Mouse (Mus musculus): ENCODE measurements around the gene Fam222a.

Gene Fam222a

GRCm38 (mm10) chr5:114567565-114568197 lies at the start of gene Fam222a:
Gene Fam222a, plus strand, starts transcription at chr5:114568016.
- DNase-seq (ENCODE audit: low spot score in 2 of 2): peak; percentile 53 to 64

GRCm38 (mm10) chr5:114528355-114528754 lies 39.5 kb upstream of the Fam222a start:
- DNase-seq (ENCODE audit: low spot score in 2 of 2): no peak

GRCm38 (mm10) chr5:114530337-114530736 lies 37.5 kb upstream of the Fam222a start:
- DNase-seq (ENCODE audit: low spot score in 2 of 2): no peak

GRCm38 (mm10) chr5:114532055-114532454 lies 35.8 kb upstream of the Fam222a start:
- DNase-seq (ENCODE audit: low spot score in 2 of 2): no peak

- DNase-seq (ENCODE audit: low spot score in 2 of 2): peak in 1 of 2 experiments; percentile 10
Measured at GRCm38 (mm10) chr5:114537308-114538020, 30.4 kb upstream of the Fam222a start.

- no peak for DNase-seq (ENCODE audit: low spot score in 2 of 2)
Measured at GRCm38 (mm10) chr5:114538021-114538405, 29.8 kb upstream of the Fam222a start.

- DNase-seq (ENCODE audit: low spot score in 2 of 2): no peak
Measured at GRCm38 (mm10) chr5:114538752-114539151, 29.1 kb upstream of the Fam222a start.

- no peak for DNase-seq (ENCODE audit: low spot score in 2 of 2)
Measured at GRCm38 (mm10) chr5:114539766-114540165, 28.1 kb upstream of the Fam222a start.

GRCm38 (mm10) chr5:114541656-114542445 lies 26.0 kb upstream of the Fam222a start:
- no peak for DNase-seq (ENCODE audit: low spot score in 2 of 2)

GRCm38 (mm10) chr5:114543656-114544055 lies 24.2 kb upstream of the Fam222a start:
- DNase-seq (ENCODE audit: low spot score in 2 of 2): no peak

GRCm38 (mm10) chr5:114544205-114544604 lies 23.6 kb upstream of the Fam222a start:
- no peak for DNase-seq (ENCODE audit: low spot score in 2 of 2)

- DNase-seq (ENCODE audit: low spot score in 2 of 2): no peak
Measured at GRCm38 (mm10) chr5:114545076-114545475, 22.7 kb upstream of the Fam222a start.

- DNase-seq (ENCODE audit: low spot score in 2 of 2): no peak
Measured at GRCm38 (mm10) chr5:114548976-114549375, 18.8 kb upstream of the Fam222a start.

- DNase-seq (ENCODE audit: low spot score in 2 of 2): no peak
Measured at GRCm38 (mm10) chr5:114549770-114550169, 18.0 kb upstream of the Fam222a start.

GRCm38 (mm10) chr5:114550431-114550830 lies 17.4 kb upstream of the Fam222a start:
- no peak for DNase-seq (ENCODE audit: low spot score in 2 of 2)

- no peak for DNase-seq (ENCODE audit: low spot score in 2 of 2)
Measured at GRCm38 (mm10) chr5:114550886-114551492, 16.8 kb upstream of the Fam222a start.

GRCm38 (mm10) chr5:114552507-114553208 lies 15.2 kb upstream of the Fam222a start:
- DNase-seq (ENCODE audit: low spot score in 2 of 2): no peak

GRCm38 (mm10) chr5:114553706-114554105 lies 14.1 kb upstream of the Fam222a start:
- no peak for DNase-seq (ENCODE audit: low spot score in 2 of 2)

GRCm38 (mm10) chr5:114555424-114555823 lies 12.4 kb upstream of the Fam222a start:
- DNase-seq (ENCODE audit: low spot score in 2 of 2): no peak

GRCm38 (mm10) chr5:114556109-114556508 lies 11.7 kb upstream of the Fam222a start:
- DNase-seq (ENCODE audit: low spot score in 2 of 2): no peak
